Mouse (Mus musculus) spleen, adult 2 months (tissue): ENCODE data around the gene Traf4. TPM values are rescaled to one million over a fixed set of nuclear protein-coding genes. Genes with fewer than 3 reads are reported as not detected.

ENCODE experiments used
- DNase-seq, 2 experiments: peaks; one replicate each; pipeline versions ENCODE4 v3.0.0 to v3.0.0-alpha.2; 2012 to 2021; ENCODE audit warnings: low spot score in 2 of 2, low read depth in 1 of 2
- H3K27ac ChIP-seq: fragments of 200-500 bp; 2 replicates; pipeline ENCODE4 v1.5.1; 2012; ENCODE audit warnings: low read length, inconsistent platforms; ENCODE audit not compliant: insufficient read depth
- H3K27me3 ChIP-seq: fragments of 200-500 bp; 2 replicates; pipeline ENCODE4 v1.6.1; 2012; ENCODE audit warnings: mild to moderate bottlenecking, moderate library complexity, low read length, inconsistent platforms; ENCODE audit not compliant: control insufficient read depth, insufficient read depth
- H3K36me3 ChIP-seq: fragments of 200-500 bp; 2 replicates; pipeline ENCODE4 v1.6.1; 2012; ENCODE audit warnings: mild to moderate bottlenecking, low read length, inconsistent platforms; ENCODE audit not compliant: control insufficient read depth, insufficient read depth
- H3K4me1 ChIP-seq: fragments of 200-500 bp; 2 replicates; pipeline ENCODE4 v1.6.1; 2011; ENCODE audit warnings: inconsistent platforms; ENCODE audit not compliant: control insufficient read depth, insufficient read depth, insufficient read length
- H3K4me3 ChIP-seq: fragments of 200-500 bp; 2 replicates; pipeline ENCODE4 v1.5.1; 2011; ENCODE audit warnings: mild to moderate bottlenecking, inconsistent platforms; ENCODE audit not compliant: insufficient read depth, insufficient read length; ENCODE audit errors: extremely low read depth
- CTCF ChIP-seq: fragments of 200-500 bp; IDR thresholded peaks from 2 replicates; pipeline ENCODE4 v1.5.1; 2011; ENCODE audit warnings: mild to moderate bottlenecking, inconsistent platforms; ENCODE audit not compliant: insufficient read depth, insufficient read length, insufficient replicate concordance; ENCODE audit errors: extremely low read depth
- POLR2A ChIP-seq: fragments of 200-500 bp; IDR thresholded peaks from 2 replicates; pipeline ENCODE4 v1.6.1; 2011; ENCODE audit warnings: low read depth, low read length, inconsistent platforms
- WGBS: fragments of 180-500 bp; shearing (Covaris S2); methylation state at CpG from one replicate; pipeline ENCODE4 v1.1.7; 2018; 5-methylcytosine and 5-hydroxymethylcytosine counted together
- polyA plus RNA-seq: library from polyadenylated mRNA; depleted of rRNA; stranded (reverse); fragments of >200 nt; gene quantifications from 2 replicates; pipeline ENCODE4 v1.2.3, GENCODE M21; 2012

Traf4 gene
- polyA plus RNA-seq, 1 experiment: 43.4 TPM

DNA sequence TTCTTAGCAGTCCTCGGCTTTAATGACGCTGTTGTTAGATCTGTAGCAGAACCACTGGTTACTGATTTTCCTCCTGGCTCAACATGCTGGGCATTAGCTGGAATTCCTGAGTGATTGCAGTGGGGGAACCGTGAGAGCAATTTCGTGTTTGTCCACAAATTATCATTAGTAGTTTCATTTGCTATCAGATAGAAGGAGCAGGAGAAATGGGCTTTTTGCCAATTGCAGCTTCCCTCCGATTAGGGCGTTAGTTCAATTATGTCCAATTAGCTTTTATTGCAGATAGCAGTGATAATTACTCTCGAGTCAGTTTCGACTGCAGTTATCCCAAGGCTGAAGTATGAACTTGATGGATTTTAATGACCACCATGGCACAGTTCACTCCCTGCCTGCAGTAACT, 35.9 kb downstream of the Traf4 start:
- 81% methylated on average over 8 of the region's 8 CpGs for WGBS
- H3K27ac ChIP-seq: no peak overlapping the region
- DNase-seq: no peak
- H3K36me3 ChIP-seq: no peaks in the 10 kb centered on the region
- TF ChIP-seq CTCF (no peak), POLR2A (no peak)
- peaks cover 13% of the 10 kb centered on the region; the same call in 1 of the 2 replicates for H3K4me1 ChIP-seq
- no peak overlapping the region for H3K4me3 ChIP-seq
- H3K27me3 ChIP-seq: no peaks in the 10 kb centered on the region

DNA sequence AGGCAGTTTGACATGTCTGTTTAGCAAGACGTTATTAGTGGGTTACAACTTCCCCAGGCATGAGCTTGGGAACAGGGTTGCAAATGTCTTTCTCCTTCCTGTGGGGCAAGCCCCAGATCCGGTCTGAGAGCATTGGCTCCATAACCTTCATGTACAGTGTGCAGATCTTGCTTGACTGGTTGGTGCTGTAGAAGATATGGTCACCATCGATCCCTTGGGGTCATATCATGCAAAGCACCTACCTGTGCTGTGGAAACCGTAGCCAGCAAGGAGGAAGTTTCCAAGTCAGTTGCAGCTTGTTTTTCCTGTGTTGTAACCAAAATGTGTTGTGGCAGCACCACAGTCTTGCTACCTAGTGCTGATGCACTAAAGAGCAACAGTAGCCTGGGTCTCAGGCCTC, 38.6 kb downstream of the Traf4 start:
- Histone ChIP-seq H3K4me1 (peaks cover 13% of the 10 kb centered on the region; the same call in 1 of the 2 replicates), H3K4me3 (no peak overlapping the region), H3K27me3 (no peaks in the 10 kb centered on the region), H3K27ac (peak overlapping the region; percentile 48), H3K36me3 (no peaks in the 10 kb centered on the region)
- peak; percentile 4 to 26 for DNase-seq
- 14% methylated on average over 4 of the region's 4 CpGs for WGBS
- TF ChIP-seq CTCF (no peak), POLR2A (no peak)

DNA sequence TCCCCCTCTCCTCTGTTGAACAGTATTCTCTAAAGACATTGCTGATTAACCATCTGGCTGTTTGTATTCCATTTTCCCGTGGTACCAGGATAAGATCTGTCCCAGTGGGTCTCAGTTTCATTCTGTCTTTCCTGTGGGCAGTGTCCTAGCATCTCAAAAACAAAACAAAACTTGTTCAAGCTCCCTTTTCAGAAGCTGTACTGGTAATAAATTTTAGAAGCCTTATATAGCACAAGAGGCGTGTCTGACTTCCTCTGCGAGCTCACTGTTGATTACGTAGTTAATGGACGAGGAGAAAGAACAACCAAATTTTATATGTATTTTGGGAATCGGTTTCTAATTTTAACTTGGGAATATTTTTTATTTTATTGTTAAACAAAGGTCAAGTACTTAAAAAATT, 39.7 kb downstream of the Traf4 start:
- H3K36me3 ChIP-seq: no peaks in the 10 kb centered on the region
- TF ChIP-seq CTCF: no peak
- TF ChIP-seq POLR2A: no peak
- no peak for DNase-seq
- H3K27me3 ChIP-seq: no peaks in the 10 kb centered on the region
- WGBS: 30% methylated on average over 6 of the region's 6 CpGs
- no peak overlapping the region for H3K27ac ChIP-seq
- H3K4me1 ChIP-seq: peaks cover 13% of the 10 kb centered on the region; the same call in 1 of the 2 replicates
- no peak overlapping the region for H3K4me3 ChIP-seq

DNA sequence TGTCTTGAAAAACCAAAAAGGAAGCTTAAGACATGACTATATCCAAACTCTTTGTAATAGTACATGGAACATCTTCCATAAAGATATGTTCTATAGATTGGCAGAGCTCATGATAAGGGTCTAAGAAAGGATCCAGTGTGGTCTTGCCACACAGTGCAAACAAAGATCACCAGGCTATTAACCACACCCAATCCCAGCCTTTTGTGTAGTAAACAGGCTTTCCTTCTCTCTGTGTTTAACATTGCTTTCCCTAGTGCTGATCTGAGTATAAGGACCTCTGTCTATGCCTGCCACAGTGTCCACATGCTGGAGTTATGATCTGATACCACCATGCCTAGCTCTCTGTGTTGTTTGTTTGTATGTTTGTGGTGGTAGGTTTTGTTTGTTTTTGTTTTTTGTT, 41.6 kb downstream of the Traf4 start:
- DNase-seq: no peak
- Histone ChIP-seq H3K27ac (no peak overlapping the region), H3K36me3 (no peaks in the 10 kb centered on the region), H3K4me3 (no peak overlapping the region), H3K27me3 (no peaks in the 10 kb centered on the region), H3K4me1 (peaks cover 13% of the 10 kb centered on the region; the same call in 1 of the 2 replicates)
- TF ChIP-seq CTCF (no peak), POLR2A (no peak)

DNA sequence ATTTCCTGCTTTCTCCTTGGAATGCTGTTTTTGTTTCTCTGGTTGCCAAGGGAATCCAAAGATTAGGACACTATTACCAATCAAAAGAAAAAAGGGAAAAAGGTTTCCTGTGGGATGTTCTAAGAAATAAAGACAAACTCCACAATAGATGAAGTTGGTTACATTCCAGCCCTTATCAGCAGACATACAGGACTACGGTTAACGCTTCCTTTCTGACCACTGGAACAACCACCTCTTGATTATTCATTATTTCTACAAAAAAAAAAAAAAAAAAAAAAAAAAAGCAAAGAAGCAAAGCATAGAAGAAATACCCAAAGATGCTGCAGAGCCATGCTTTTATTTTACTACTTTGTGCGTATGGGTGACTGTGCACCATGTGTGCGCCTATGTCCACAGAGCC, 42.6 kb downstream of the Traf4 start:
- H3K27ac ChIP-seq: no peak overlapping the region
- TF ChIP-seq CTCF (no peak), POLR2A (no peak)
- no peaks in the 10 kb centered on the region for H3K36me3 ChIP-seq
- H3K27me3 ChIP-seq: no peaks in the 10 kb centered on the region
- WGBS: 77% methylated on average over 4 of the region's 4 CpGs
- no peak overlapping the region for H3K4me3 ChIP-seq
- no peak for DNase-seq
- H3K4me1 ChIP-seq: peaks cover 13% of the 10 kb centered on the region; the same call in 1 of the 2 replicates

DNA sequence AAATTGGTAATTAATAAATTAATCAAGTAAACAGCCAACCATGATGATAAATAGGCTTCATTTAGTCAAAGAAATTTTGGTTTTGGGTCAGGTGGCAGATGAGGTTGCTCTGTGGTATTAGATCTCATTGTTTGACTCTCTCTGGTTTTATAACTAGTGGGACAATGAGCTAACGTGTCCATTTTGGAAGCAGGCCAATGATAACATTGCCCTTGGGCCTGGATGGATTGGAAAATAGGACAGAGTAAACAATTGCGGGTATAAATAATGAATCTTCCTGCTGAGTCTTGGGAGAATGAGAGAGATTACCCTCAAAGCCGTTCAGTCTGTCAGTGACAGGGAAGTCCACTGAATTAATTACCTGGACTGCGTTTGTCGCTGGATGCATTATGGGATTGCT, 44.2 kb downstream of the Traf4 start:
- Histone ChIP-seq H3K36me3 (no peaks in the 10 kb centered on the region), H3K4me3 (no peak overlapping the region), H3K4me1 (peaks cover 8% of the 10 kb centered on the region), H3K27ac (no peak overlapping the region), H3K27me3 (no peaks in the 10 kb centered on the region)
- WGBS: 92% methylated on average over 5 of the region's 5 CpGs
- no peak for DNase-seq
- TF ChIP-seq POLR2A: no peak
- TF ChIP-seq CTCF: no peak

DNA sequence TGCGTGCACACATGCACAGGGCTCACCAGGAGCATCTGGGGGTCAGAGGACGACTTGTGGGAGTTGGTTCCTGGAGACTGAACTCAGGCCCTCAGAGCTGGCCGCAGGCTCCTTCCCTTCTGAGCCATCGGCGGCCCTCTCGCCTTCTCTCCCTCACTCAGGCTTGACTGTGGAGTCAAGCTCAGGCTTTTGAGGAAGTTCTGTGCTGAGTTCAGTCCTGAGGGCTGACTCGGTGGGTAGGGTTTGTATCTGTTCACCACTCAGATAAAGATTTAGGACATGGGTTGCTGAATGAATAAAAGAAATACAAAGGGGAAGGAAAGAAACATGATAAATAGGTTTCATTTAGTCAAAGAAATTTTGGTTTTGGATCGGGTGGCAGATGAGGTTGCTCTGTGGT, 45.5 kb downstream of the Traf4 start:
- TF ChIP-seq CTCF (no peak), POLR2A (no peak)
- WGBS: 32% methylated on average over 8 of the region's 8 CpGs
- no peak for DNase-seq
- no peaks in the 10 kb centered on the region for H3K36me3 ChIP-seq
- H3K27me3 ChIP-seq: no peaks in the 10 kb centered on the region
- no peak overlapping the region for H3K4me3 ChIP-seq
- H3K27ac ChIP-seq: no peak overlapping the region
- H3K4me1 ChIP-seq: peaks cover 6% of the 10 kb centered on the region
